Mouse (Mus musculus): ENCODE measurements at regions not wholly inside any gene's neighbourhood (a gene's known extent, or its start where the extent isn't known, plus 50 kb on each side); places are given as distances from the start of the nearest gene placed in this dataset.
"Not testable (repeated sequence)": the region's sequence is repeated elsewhere in the genome, so short reads cannot be mapped to it uniquely, and the experiment has no call there.

GRCm38 (mm10) chr16:63179228-63179627, 325.1 kb downstream of the Pros1 start:
- Histone ChIP-seq H3K4me1 (ENCODE audit: control insufficient read depth, insufficient read depth, low read length) (no peaks in the 10 kb centered on the region), H3K4me3 (ENCODE audit: insufficient read depth, low read length) (no peak overlapping the region), H3K27ac (ENCODE audit: insufficient read depth, low read length) (no peak overlapping the region)
- TF ChIP-seq POLR2A (IDR thresholded peaks at IDR 0.05; ENCODE audit: extremely low read depth, insufficient read depth, low read length) (no peak), CTCF (IDR thresholded peaks at IDR 0.05; ENCODE audit: extremely low read depth, insufficient read depth, low read length) (no peak)

- no peak for TF ChIP-seq CTCF (IDR thresholded peaks at IDR 0.05; ENCODE audit: extremely low read depth, insufficient read depth, low read length)
- no peak for TF ChIP-seq POLR2A (IDR thresholded peaks at IDR 0.05; ENCODE audit: extremely low read depth, insufficient read depth, low read length)
- Histone ChIP-seq H3K4me3 (ENCODE audit: insufficient read depth, low read length) (no peak overlapping the region), H3K27ac (ENCODE audit: insufficient read depth, low read length) (no peak overlapping the region), H3K4me1 (ENCODE audit: control insufficient read depth, insufficient read depth, low read length) (no peaks in the 10 kb centered on the region)
These were observed 337.1 kb downstream of the Pros1 start for GRCm38 (mm10) chr16:63191181-63191580.

DNA sequence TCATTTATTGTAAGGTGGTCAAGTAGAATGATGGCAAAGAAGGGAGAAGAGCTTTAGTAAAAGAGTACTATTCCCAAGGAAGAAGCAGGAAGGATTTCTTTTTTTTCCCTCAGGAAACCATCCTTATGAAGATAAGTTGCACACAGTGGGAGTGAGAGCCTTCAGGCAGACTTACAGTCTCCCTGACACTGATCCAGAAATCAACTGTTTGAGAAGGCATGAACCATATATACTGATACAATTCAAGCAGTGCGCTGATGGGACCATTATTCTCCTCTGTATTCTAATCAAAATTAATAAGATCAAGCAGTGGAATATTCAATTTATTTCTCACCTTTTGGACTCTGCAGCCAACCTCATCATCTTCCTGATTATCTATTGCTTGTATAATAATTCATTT, 337.5 kb downstream of the Pros1 start:
- no peaks in the 10 kb centered on the region for H3K4me1 ChIP-seq (ENCODE audit: control insufficient read depth, insufficient read depth, low read length)
- H3K27ac ChIP-seq (ENCODE audit: insufficient read depth, low read length), result no peak overlapping the region
- H3K4me3 ChIP-seq (ENCODE audit: insufficient read depth, low read length), result no peak overlapping the region
- TF ChIP-seq POLR2A (IDR thresholded peaks at IDR 0.05; ENCODE audit: extremely low read depth, insufficient read depth, low read length), result no peak
- TF ChIP-seq CTCF (IDR thresholded peaks at IDR 0.05; ENCODE audit: extremely low read depth, insufficient read depth, low read length), result no peak

- Histone ChIP-seq H3K27ac (ENCODE audit: insufficient read depth, low read length) (no peak overlapping the region), H3K4me3 (ENCODE audit: insufficient read depth, low read length) (no peak overlapping the region), H3K4me1 (ENCODE audit: control insufficient read depth, insufficient read depth, low read length) (no peaks in the 10 kb centered on the region)
- TF ChIP-seq POLR2A (IDR thresholded peaks at IDR 0.05; ENCODE audit: extremely low read depth, insufficient read depth, low read length), result no peak
- TF ChIP-seq CTCF (IDR thresholded peaks at IDR 0.05; ENCODE audit: extremely low read depth, insufficient read depth, low read length), result no peak
These were observed 340.5 kb downstream of the Pros1 start for GRCm38 (mm10) chr16:63194595-63194994.

DNA sequence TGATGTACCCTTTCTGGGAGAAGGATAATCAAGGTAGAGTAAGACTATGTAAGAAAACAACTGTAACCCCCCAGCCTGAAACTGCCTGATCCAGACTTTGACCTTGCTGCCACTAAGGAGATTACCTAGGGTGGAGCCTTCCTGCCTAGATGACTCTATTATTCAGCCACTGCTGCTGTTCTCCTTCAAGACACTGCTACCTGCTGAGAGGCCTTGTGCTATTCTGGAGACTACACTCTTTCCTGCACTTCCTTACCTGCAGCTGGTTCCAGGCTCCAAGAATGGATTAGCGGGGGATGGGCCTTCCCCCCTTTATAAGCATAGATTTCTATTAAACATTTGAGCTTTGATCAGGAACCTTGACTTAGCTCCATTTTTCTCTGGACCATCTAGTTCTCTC, 359.4 kb downstream of the Pros1 start:
- H3K4me1 ChIP-seq (ENCODE audit: control insufficient read depth, insufficient read depth, low read length); H3K4me3 ChIP-seq (ENCODE audit: insufficient read depth, low read length); H3K27ac ChIP-seq (ENCODE audit: insufficient read depth, low read length): not testable (repeated sequence)

DNA sequence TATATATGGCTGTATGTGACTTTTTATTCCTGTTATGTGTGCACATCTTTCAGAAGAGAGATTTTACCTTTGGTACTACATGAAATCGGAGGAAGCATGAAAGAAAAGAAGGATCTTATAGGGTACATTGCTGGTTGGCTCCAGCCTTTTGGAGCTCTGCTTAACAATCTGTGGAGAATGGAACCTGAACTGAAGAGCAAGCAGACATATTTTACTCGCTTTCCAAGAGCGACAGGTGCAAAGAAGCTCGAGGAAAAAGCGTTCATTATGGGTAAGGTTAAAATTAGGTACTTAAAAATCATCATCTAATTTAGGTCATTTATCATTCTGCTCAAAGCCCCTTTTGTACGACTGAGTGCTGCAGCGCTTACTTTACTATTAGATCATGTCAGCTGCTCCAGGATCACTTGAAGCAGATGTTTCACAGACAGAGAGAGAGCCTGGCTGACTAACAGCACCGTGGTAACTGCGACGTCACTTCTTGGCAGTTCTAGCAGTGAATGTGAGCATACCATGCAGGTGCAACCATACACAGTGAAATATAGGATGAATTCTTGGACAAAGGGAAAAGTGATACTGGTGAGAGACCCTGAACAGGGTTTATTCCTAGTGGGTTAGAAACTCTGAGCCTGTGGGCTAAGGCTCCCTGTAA, 366.2 kb downstream of the Pros1 start:
- Histone ChIP-seq H3K4me1 (ENCODE audit: control insufficient read depth, insufficient read depth, low read length) (no peaks in the 10 kb centered on the region), H3K27ac (ENCODE audit: insufficient read depth, low read length) (no peak overlapping the region), H3K4me3 (ENCODE audit: insufficient read depth, low read length) (no peak overlapping the region)
- TF ChIP-seq POLR2A (IDR thresholded peaks at IDR 0.05; ENCODE audit: extremely low read depth, insufficient read depth, low read length) (no peak), CTCF (IDR thresholded peaks at IDR 0.05; ENCODE audit: extremely low read depth, insufficient read depth, low read length) (no peak)

DNA sequence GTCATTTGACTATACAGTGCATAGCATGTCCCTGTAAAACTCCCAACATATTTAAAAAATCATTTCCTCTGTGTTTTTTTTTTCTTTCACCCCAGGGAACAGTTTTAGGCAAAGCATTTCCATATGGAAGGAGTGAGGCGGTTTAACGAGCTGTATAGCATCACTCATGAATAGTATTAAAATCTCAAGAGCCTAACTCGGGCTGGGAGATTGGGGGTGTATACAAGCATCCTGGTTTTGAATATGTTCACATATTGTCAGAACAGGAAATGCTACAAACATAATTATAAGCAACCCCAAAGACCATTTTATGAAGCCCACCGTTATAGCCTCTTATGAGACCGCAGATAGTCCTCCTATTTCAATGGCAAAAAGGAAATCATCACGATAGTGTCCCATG, 370.5 kb downstream of the Pros1 start:
- no peaks in the 10 kb centered on the region for H3K4me1 ChIP-seq (ENCODE audit: control insufficient read depth, insufficient read depth, low read length)
- H3K4me3 ChIP-seq (ENCODE audit: insufficient read depth, low read length), result no peak overlapping the region
- H3K27ac ChIP-seq (ENCODE audit: insufficient read depth, low read length), result no peak overlapping the region
- TF ChIP-seq POLR2A (IDR thresholded peaks at IDR 0.05; ENCODE audit: extremely low read depth, insufficient read depth, low read length) (no peak), CTCF (IDR thresholded peaks at IDR 0.05; ENCODE audit: extremely low read depth, insufficient read depth, low read length) (no peak)

- Histone ChIP-seq H3K27ac (ENCODE audit: insufficient read depth, low read length) (no peak overlapping the region), H3K4me3 (ENCODE audit: insufficient read depth, low read length) (no peak overlapping the region), H3K4me1 (ENCODE audit: control insufficient read depth, insufficient read depth, low read length) (no peaks in the 10 kb centered on the region)
- TF ChIP-seq POLR2A (IDR thresholded peaks at IDR 0.05; ENCODE audit: extremely low read depth, insufficient read depth, low read length), result no peak
- no peak for TF ChIP-seq CTCF (IDR thresholded peaks at IDR 0.05; ENCODE audit: extremely low read depth, insufficient read depth, low read length)
These were observed 371.0 kb downstream of the Pros1 start for GRCm38 (mm10) chr16:63225097-63225496.

DNA sequence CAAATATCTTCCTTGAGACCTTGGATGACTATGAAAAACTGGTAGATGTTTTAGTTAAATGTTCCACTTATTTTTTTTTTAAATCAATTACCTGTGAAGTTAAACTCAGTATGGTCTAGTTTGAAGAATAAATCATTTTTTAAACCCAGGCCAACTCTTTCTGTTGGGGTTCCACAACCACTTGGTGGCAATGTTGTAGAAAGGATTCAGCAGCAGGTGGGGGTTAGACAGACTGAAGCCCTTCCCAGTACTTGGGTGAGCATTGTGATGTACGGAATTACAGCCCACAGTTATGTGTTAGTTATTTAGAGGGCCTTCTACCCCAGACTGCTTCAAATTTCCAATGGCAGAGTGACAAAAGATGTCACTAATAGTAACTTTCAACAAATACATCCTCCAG, 375.0 kb downstream of the Pros1 start:
- H3K27ac ChIP-seq (ENCODE audit: insufficient read depth, low read length), result no peak overlapping the region
- no peak overlapping the region for H3K4me3 ChIP-seq (ENCODE audit: insufficient read depth, low read length)
- TF ChIP-seq POLR2A (IDR thresholded peaks at IDR 0.05; ENCODE audit: extremely low read depth, insufficient read depth, low read length) (no peak), CTCF (IDR thresholded peaks at IDR 0.05; ENCODE audit: extremely low read depth, insufficient read depth, low read length) (peak; percentile 14; the same call in 1 of the 2 replicates)
- H3K4me1 ChIP-seq (ENCODE audit: control insufficient read depth, insufficient read depth, low read length), result no peaks in the 10 kb centered on the region

GRCm38 (mm10) chr16:63229567-63229966, 375.5 kb downstream of the Pros1 start:
- TF ChIP-seq CTCF (IDR thresholded peaks at IDR 0.05; ENCODE audit: extremely low read depth, insufficient read depth, low read length), result no peak
- no peak for TF ChIP-seq POLR2A (IDR thresholded peaks at IDR 0.05; ENCODE audit: extremely low read depth, insufficient read depth, low read length)
- Histone ChIP-seq H3K4me1 (ENCODE audit: control insufficient read depth, insufficient read depth, low read length) (no peaks in the 10 kb centered on the region), H3K27ac (ENCODE audit: insufficient read depth, low read length) (no peak overlapping the region), H3K4me3 (ENCODE audit: insufficient read depth, low read length) (no peak overlapping the region)

All from cortical plate, adult 2 months (tissue).